In the genomic region with DNA sequence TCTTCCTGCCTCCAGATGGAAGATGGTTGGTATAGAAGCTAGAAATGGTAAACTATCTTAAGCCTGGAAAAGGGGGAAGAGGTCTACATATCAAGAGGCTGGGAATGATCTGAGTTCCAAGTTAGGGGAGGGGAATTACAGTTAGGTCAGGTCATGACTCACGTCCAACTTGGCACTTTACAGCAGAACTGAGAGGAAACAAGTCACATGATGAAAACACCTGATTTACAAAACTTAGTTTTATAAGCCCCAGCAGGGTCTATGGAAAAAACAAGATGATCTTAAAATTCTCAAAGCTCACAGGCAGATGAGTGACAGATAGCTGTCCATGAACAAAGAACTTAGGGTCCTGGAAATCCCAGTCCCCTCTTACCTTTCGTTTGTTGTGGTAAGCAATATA, we compare ENCODE assay signal across 8 mouse cellular contexts. TPM values are rescaled to one million over a fixed set of nuclear protein-coding genes. Genes with fewer than 3 reads are reported as not detected.
DNase-seq lines count a peak whose midpoint lies in the region; ATAC-seq and TF ChIP-seq lines count a peak whose summit lies in the region.

No protein-coding gene starts in this region.

- peak overlapping the region; percentile 82 for H3K9ac ChIP-seq in liver, embryonic 12.5 days

- H3K9me3 ChIP-seq in liver, embryonic 12.5 days (replicated peaks), result no peaks in the 10 kb centered on the region

- peak; percentile 36 for DNase-seq in CD4-positive, CD25-positive, alpha-beta regulatory T cell, adult 2 months (ENCODE audit: low read depth, low spot score)
- no peak for DNase-seq in spleen, adult 2 months (ENCODE audit: low read depth in 1 of 2, low spot score in 2 of 2)
- DNase-seq in spleen, postnatal 10 days (ENCODE audit: low spot score in 2 of 2), result no peak
- no peak for DNase-seq in urinary bladder, postnatal 25 days (ENCODE audit: low spot score)
- DNase-seq in ovary, adult 18-20 months (ENCODE audit: low spot score), result no peak
- no peak for DNase-seq in c-Kit-positive CD71-positive TER-119-positive erythroid progenitor cells, embryonic 14.5 days (ENCODE audit: low spot score)

- WGBS in spleen, adult 2 months, result 31% methylated on average over 2 of the region's 2 CpGs
- 29% methylated on average over 2 of the region's 2 CpGs for WGBS in liver, embryonic 12.5 days (ENCODE audit: insufficient replicate concordance)

- H3K4me3 ChIP-seq in spleen, adult 2 months (ENCODE audit: extremely low read depth, insufficient read depth, insufficient read length), result peak overlapping the region; percentile 81
- H3K4me3 ChIP-seq in liver, embryonic 12.5 days, result peak overlapping the region; percentile 80

- peaks cover 9% of the 10 kb centered on the region; the same call in 1 of the 2 replicates for H3K4me1 ChIP-seq in spleen, adult 2 months (ENCODE audit: control insufficient read depth, insufficient read depth, insufficient read length)
- peaks cover 46% of the 10 kb centered on the region for H3K4me1 ChIP-seq in liver, embryonic 12.5 days

- peaks cover 25% of the 10 kb centered on the region for H3K36me3 ChIP-seq in spleen, adult 2 months (ENCODE audit: control insufficient read depth, insufficient read depth, low read length)
- peaks cover 37% of the 10 kb centered on the region for H3K36me3 ChIP-seq in liver, embryonic 12.5 days

- TF ChIP-seq POLR2A in spleen, adult 2 months (IDR thresholded peaks at IDR 0.05; ENCODE audit: low read depth, low read length), result no peak

- H3K27me3 ChIP-seq in spleen, adult 2 months (ENCODE audit: control insufficient read depth, insufficient read depth, low read length), result no peaks in the 10 kb centered on the region
- H3K27me3 ChIP-seq in liver, embryonic 12.5 days (replicated peaks), result no peaks in the 10 kb centered on the region

- peak overlapping the region; percentile 95 for H3K4me2 ChIP-seq in liver, embryonic 12.5 days

- ATAC-seq in CD4-positive, CD25-positive, alpha-beta regulatory T cell, adult 4 months, result no peak
- no peak for ATAC-seq in liver, embryonic 12.5 days

- no peak for TF ChIP-seq CTCF in spleen, adult 2 months (IDR thresholded peaks at IDR 0.05; ENCODE audit: extremely low read depth, insufficient read depth, insufficient read length, insufficient replicate concordance)

- H3K27ac ChIP-seq in spleen, adult 2 months (ENCODE audit: insufficient read depth, low read length), result no peak overlapping the region
- H3K27ac ChIP-seq in liver, embryonic 12.5 days, result no peak overlapping the region

RNA-seq across cellular contexts. Expression of a gene that starts 1.6 kb away (rescaled TPM):
- 100 to 1,000 TPM; 114 to 143 TPM for polyA plus RNA-seq in CD4-positive, CD25-positive, alpha-beta regulatory T cell, adult 4 months (2017; shearing (Covaris generic))
- polyA plus RNA-seq in spleen, adult 2 months (2012; rRNA removed), result 14.9 and 15.8 TPM in 2 replicates
- 17.8 and 18.8 TPM in 2 replicates for polyA plus RNA-seq in liver, embryonic 12.5 days (2016; fragmentation: Nextera tagmentation; extraction: Ambion mirVana)

RNA-seq across cellular contexts. Expression of a gene that starts 16.9 kb away (rescaled TPM):
- 1 to 10 TPM; 5.3 to 5.7 TPM for polyA plus RNA-seq in CD4-positive, CD25-positive, alpha-beta regulatory T cell, adult 4 months (2017; shearing (Covaris generic))
- polyA plus RNA-seq in spleen, adult 2 months (2012; rRNA removed), result 5.5 and 5.9 TPM in 2 replicates
- 15.3 and 16.6 TPM in 2 replicates for polyA plus RNA-seq in liver, embryonic 12.5 days (2016; fragmentation: Nextera tagmentation; extraction: Ambion mirVana)

RNA-seq across cellular contexts. Expression of a gene that starts 16.9 kb away (rescaled TPM):
- polyA plus RNA-seq in CD4-positive, CD25-positive, alpha-beta regulatory T cell, adult 4 months (2017; shearing (Covaris generic)), result 10 to 100 TPM; 22.9 to 32.2 TPM
- polyA plus RNA-seq in spleen, adult 2 months (2012; rRNA removed), result 12.2 and 12.9 TPM in 2 replicates
- polyA plus RNA-seq in liver, embryonic 12.5 days (2016; fragmentation: Nextera tagmentation; extraction: Ambion mirVana), result 6.8 and 7.6 TPM in 2 replicates
